Mouse (Mus musculus) heart, adult 8-10 months (tissue): ENCODE results near the gene Gm20379. TPM values are rescaled to one million over a fixed set of nuclear protein-coding genes. Genes with fewer than 3 reads are reported as not detected.
A peak's percentile ranks its signal among the peaks of the same experiment; 100 is the strongest.

Experiments
- DNase-seq: peaks from one replicate; pipeline ENCODE4 v3.0.0; 2022; ENCODE audit warnings: low spot score
- total RNA-seq, 4 experiments: library from RNA; stranded (reverse); gene quantifications; 2 replicates each; pipeline ENCODE4 v1.2.4; 2022

The Gm20379 gene
- not detected for total RNA-seq

DNA sequence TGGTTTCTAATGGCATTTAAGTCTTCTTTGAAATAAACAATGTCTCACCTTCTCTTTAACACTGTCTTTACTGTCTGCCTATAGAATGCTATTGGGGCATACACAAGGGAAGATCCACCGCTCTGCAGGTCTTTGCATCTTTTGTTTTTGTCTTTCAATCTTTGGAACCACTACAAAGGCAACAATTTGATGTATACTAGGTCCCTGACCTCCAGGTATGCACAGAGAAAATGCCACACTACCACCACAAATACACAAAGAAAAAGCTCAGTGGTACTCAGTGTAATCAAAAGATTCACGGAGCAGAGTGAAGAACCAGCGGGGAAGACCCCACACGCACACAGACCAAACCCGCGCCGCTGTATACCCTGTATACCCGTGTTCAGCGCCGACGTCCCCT lies at the start of gene Gm20379:
TSS of gene Gm20379 (plus strand) at position 301 of the 400 bp plus-strand sequence.
- no peak for DNase-seq

GRCm38 (mm10) chr13:92261329-92261728 lies 44.5 kb upstream of the Gm20379 start:
- no peak for DNase-seq

DNA sequence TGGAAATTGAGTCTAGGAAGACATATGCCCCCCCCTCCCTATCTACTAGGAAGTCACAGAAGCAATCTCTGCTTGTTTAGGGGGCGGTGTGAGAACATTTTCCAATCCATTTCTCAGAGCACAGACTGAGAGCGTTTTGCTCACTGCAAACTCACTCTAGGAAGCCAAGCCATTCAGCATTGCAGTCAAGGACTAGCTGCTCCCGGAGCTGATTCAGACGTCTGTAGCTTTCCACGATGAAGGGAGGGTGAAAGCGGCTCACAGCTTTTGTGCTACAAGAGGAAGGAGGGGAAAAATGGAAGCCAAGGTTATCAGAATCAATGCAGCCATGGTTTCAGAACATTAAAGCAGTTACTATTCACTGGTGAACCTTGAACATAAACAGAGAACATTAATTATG lies 42.2 kb upstream of the Gm20379 start:
- DNase-seq: no peak

- no peak for DNase-seq
Measured at GRCm38 (mm10) chr13:92267076-92267475, 38.7 kb upstream of the Gm20379 start.

- peak; percentile 57 for DNase-seq
Measured at GRCm38 (mm10) chr13:92274274-92275198, 31.2 kb upstream of the Gm20379 start.

DNA sequence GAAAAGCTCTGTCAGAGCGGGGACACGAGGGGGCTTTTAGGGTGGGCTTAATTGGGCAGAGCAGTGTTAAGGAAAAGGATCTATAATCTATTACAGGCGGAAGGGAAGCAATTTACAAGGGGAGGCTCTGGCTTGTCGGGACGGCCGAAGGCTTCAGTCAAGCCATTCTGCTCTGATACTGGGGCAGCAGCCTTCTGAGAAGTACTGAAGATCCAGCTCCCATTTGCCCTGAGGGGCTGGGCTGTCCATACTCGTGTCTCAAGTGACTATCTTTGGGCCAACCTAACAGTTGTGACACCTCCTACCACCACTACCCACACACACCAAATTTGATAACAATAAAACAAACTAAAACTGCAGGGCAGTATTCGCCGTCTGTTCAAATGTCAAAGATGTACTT lies 30.5 kb upstream of the Gm20379 start:
- DNase-seq: no peak

DNA sequence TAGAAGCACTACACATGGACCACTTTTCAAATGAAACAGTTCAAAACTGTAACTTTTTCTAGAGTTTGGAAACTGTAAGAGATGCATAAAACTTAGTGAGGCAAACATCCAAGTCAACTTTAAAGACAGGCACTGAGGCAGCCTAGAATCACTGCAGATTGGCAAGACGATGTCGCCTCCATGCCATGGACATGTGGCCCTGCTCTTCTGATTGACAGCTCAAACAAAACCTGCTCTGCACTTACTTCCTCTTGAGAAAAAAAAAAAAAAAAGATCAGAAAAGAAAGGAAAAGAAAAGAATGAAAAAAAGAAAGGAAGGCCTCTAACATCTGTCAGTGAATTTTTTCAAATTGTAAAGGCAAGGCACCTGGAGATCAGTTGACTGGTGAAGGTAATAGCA lies 28.8 kb upstream of the Gm20379 start:
- no peak for DNase-seq

DNA sequence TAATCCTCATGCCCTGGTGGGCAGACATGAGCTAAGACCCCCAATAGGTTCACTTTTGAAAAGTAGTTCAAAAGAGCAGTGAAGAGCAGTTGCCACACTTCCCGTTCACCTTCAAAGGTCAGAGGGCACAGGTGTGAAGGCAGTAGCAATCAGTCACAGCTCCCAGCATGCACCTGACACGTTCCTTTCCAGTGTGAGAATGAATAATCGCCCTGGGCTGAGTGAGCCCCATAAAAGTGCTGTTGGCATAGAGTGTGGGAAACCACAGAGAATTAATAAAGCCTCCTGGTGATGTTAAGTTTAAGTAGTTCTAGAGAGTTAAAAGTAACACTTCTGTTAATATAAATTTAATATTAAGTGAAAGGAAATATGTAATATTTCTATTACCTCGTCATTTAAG lies 14.2 kb upstream of the Gm20379 start:
- no peak for DNase-seq

DNA sequence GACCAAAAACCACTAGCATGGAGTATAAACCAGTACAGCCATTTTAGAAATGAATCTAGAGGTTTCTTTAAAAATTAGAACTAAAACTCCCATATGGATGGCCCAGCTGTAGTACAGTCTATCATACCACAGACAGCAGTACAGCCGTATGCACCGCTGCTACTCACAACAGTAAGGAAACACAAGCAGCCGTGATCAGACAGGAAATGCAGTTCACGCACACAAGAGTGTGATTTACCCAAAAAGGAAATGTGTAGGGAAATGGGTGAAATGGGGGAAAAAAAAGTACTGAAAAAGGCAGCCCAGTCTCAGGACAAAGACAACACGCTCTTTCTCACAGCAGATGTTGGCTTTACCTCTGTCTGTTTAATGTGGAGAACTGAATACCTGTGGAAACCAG lies 11.9 kb upstream of the Gm20379 start:
- DNase-seq: no peak

- DNase-seq: no peak
Measured at GRCm38 (mm10) chr13:92296490-92296889, 9.3 kb upstream of the Gm20379 start.

- DNase-seq: no peak
Measured at GRCm38 (mm10) chr13:92297021-92297420, 8.8 kb upstream of the Gm20379 start.

GRCm38 (mm10) chr13:92299522-92299921 lies 6.3 kb upstream of the Gm20379 start:
- DNase-seq: no peak

GRCm38 (mm10) chr13:92301754-92302153 lies 4.0 kb upstream of the Gm20379 start:
- no peak for DNase-seq

- DNase-seq: no peak
Measured at GRCm38 (mm10) chr13:92302466-92302865, 3.3 kb upstream of the Gm20379 start.

DNA sequence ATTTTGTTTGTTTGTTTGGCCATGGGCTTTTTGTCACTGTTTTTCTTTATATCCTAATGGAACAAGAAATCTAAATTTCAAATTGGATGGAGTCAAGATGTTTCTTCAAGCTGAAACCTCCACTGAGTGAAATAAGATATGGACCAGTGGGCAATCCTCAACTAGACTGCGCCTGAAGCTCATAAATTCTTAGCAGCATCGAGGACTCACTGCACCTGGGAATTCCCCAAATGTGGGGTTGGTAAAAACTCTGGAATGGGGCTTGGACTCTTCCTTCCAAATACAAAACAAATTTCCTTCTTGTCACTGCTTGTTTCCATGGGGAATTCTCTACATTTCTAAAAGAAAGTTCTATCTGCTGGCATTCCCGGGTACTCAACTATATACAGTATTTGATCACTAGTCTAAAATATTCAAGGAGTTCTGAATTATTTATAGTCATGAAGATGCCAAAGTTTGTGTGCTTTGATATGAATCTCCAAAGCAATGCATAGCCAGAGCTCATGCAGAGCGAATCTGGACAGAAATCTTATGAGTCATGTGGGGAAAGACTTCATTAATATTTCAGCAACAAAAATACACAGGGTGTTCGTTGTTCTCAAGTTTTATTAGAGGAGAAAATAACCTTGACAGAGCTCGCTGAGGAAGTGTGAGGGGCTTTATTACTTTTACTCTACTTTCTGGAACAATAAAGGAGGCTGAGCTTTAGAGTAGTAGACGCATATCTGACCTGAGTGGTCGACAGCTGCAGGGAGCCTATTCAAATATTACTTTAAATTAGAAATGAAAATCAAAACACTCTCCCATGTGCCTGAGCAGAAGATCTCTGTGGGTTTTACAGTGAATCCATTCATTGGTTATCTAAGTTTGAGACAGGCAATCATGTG lies 2.5 kb upstream of the Gm20379 start:
- no peak for DNase-seq

GRCm38 (mm10) chr13:92304291-92304690 lies 1.5 kb upstream of the Gm20379 start:
- DNase-seq: no peak

DNA sequence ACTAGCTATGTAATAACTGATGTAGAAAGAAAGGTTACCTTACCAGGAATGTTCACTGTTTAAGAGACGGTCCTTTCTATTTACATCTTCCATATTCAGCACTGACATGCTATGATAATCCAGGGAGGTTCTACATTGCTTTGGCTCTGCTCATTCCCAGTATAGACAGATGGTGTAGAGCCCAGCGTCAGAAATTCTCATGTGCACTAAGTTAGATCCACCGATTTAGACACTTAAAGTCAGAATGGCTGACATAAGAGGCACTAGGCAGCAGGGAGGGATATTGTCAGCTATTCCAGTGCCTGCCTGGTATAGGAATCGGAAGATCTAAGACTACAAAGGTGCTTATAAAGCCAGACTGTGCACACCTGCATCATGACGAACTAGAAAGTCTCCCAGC lies 8.8 kb downstream of the Gm20379 start:
- DNase-seq: no peak

GRCm38 (mm10) chr13:92320770-92321169 lies 15.0 kb downstream of the Gm20379 start:
- no peak for DNase-seq

DNA sequence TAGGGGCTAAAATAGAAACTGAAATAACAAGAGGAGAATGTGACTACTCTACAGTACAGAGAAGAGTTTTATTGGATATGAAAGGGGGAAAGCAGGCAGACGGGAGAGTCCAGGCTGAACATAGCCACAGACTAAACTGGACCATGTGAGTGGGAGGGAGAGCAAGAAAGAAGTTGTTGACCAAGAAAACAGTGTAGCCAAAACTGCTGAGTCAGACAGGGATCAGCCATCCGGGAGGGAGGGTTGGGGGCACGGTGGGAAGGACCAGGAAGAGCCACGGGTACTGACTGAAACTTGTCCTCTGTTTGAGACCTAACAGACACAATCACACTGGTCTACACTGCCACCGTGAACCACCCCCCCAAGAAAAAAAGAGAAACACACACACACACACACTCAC lies 20.2 kb downstream of the Gm20379 start:
- no peak for DNase-seq

DNA sequence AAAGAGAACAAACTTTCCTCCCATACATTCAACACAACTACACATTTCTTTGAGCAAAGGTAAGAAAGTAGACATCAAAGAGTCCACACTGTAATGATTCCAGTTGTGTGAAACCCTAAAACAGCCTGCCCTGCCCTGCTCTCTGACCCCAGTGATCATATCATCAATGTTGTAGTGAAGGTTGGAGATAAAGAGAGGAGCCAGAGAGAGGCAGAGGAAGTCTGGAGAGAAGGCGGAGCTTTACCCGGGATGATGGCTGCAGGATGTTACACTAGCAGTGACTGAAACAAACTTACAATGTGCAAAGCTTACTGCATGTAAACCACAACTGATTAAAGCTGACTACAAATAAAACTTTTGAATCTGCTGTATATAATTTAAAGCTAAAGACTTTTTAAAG lies 22.2 kb downstream of the Gm20379 start:
- no peak for DNase-seq

GRCm38 (mm10) chr13:92330621-92331020 lies 24.8 kb downstream of the Gm20379 start:
- DNase-seq: no peak

GRCm38 (mm10) chr13:92332103-92332879 lies 26.5 kb downstream of the Gm20379 start:
- DNase-seq: no peak
